Mouse (Mus musculus) bone marrow macrophage, adult 2 months (primary cell): ENCODE measurements around the gene Cend1.

Experiments
- CTCF ChIP-seq: IDR thresholded peaks from 2 replicates; pipeline ENCODE4 v1.5.1; 2012; ENCODE audit warnings: low read depth, mild to moderate bottlenecking, low read length, moderate library complexity
- POLR2A ChIP-seq: IDR thresholded peaks from 2 replicates; pipeline ENCODE4 v1.6.1; 2012; ENCODE audit warnings: mild to moderate bottlenecking, low read depth, low read length, borderline replicate concordance

GRCm38 (mm10) chr7:141462333-141462821, 33.1 kb upstream of the Cend1 start:
- no peak for TF ChIP-seq CTCF
- TF ChIP-seq POLR2A: no peak
